In the genomic region with DNA sequence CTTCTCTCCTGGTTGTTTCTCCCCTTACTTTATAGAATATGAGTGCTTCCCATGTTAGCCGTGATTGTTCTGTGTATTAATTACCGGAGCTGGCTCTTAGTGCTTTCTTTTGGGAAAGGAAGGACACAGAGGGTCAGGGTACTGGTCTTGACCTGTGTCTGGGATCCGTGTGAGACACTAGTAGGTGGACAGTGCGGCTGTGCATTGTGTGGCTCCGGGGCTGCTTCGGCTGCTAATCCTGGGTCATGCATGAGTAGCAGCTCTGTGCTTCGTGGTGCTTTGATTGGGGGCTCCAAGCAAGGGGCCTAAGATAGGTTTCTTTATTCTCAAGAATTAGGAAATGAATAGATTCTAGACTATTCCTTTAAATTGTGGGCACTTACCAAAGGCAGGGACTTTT, we compare ENCODE assay signal across 16 mouse cellular contexts.
A peak's percentile ranks its signal among the peaks of the same experiment; 100 is the strongest.
DNase-seq lines count a peak whose midpoint lies in the region; ATAC-seq lines count a peak whose summit lies in the region.
"Had no signal": no experiment of that assay in that cellular context is flagged by ENCODE, and none has a peak within 500 bp of the region (broad histone marks: within the 10 kb centered on the region; RNA-seq: fewer than 3 reads in every experiment).

No protein-coding gene starts in this region.

- H3K9me3 ChIP-seq in forebrain, embryonic 12.5 days: no peaks in the 10 kb centered on the region
- H3K9me3 ChIP-seq in forebrain, embryonic 16.5 days (ENCODE audit: control insufficient read depth, low read length): no peaks in the 10 kb centered on the region
- H3K9me3 ChIP-seq in liver, embryonic 12.5 days (replicated peaks): no peaks in the 10 kb centered on the region
- H3K9me3 ChIP-seq in liver, embryonic 11.5 days (ENCODE audit: control insufficient read depth, low read length): no peaks in the 10 kb centered on the region
- H3K9me3 ChIP-seq in midbrain, embryonic 11.5 days (ENCODE audit: control insufficient read depth, low read length): no peaks in the 10 kb centered on the region
- H3K9me3 ChIP-seq in neural tube, embryonic 15.5 days (replicated peaks): no peaks in the 10 kb centered on the region
- H3K9me3 ChIP-seq: lung, embryonic 15.5 days; stomach, embryonic 15.5 days had no signal

- no peak overlapping the region for H3K4me3 ChIP-seq in forebrain, embryonic 12.5 days (replicated peaks)
- no peak overlapping the region for H3K4me3 ChIP-seq in forebrain, embryonic 16.5 days (replicated peaks; ENCODE audit: low read length)
- no peak overlapping the region for H3K4me3 ChIP-seq in liver, embryonic 12.5 days
- no peak overlapping the region for H3K4me3 ChIP-seq in liver, embryonic 11.5 days (ENCODE audit: low read depth, low read length)
- no peak overlapping the region for H3K4me3 ChIP-seq in midbrain, embryonic 11.5 days (ENCODE audit: low read depth, low read length)
- H3K4me3 ChIP-seq in neural tube, embryonic 15.5 days (replicated peaks): no peak overlapping the region
- H3K4me3 ChIP-seq: lung, embryonic 15.5 days; stomach, embryonic 15.5 days had no signal

- 21% methylated on average over 7 of the region's 7 CpGs for WGBS in forebrain, embryonic 12.5 days
- WGBS in forebrain, embryonic 16.5 days: 32% methylated on average over 7 of the region's 7 CpGs
- WGBS in liver, embryonic 12.5 days (ENCODE audit: insufficient replicate concordance): 87% methylated on average over 7 of the region's 7 CpGs
- WGBS in liver, embryonic 11.5 days: 84% methylated on average over 7 of the region's 7 CpGs
- 20% methylated on average over 7 of the region's 7 CpGs for WGBS in midbrain, embryonic 11.5 days
- 48% methylated on average over 7 of the region's 7 CpGs for WGBS in neural tube, embryonic 15.5 days

- peaks cover 63% of the 10 kb centered on the region for H3K4me1 ChIP-seq in forebrain, embryonic 12.5 days
- H3K4me1 ChIP-seq in forebrain, embryonic 16.5 days (replicated peaks; ENCODE audit: control insufficient read depth, insufficient read depth, low read length): peaks cover 30% of the 10 kb centered on the region
- H3K4me1 ChIP-seq in liver, embryonic 12.5 days: peaks cover 96% of the 10 kb centered on the region
- peaks cover 70% of the 10 kb centered on the region for H3K4me1 ChIP-seq in liver, embryonic 11.5 days (replicated peaks; ENCODE audit: control insufficient read depth, insufficient read depth, low read length)
- H3K4me1 ChIP-seq in midbrain, embryonic 11.5 days (ENCODE audit: control insufficient read depth, insufficient read depth, low read length): peaks cover 25% of the 10 kb centered on the region
- peaks cover 50% of the 10 kb centered on the region for H3K4me1 ChIP-seq in neural tube, embryonic 15.5 days

- H3K36me3 ChIP-seq in forebrain, embryonic 12.5 days (replicated peaks): no peaks in the 10 kb centered on the region
- no peaks in the 10 kb centered on the region for H3K36me3 ChIP-seq in forebrain, embryonic 16.5 days (ENCODE audit: control insufficient read depth, insufficient read depth)
- no peaks in the 10 kb centered on the region for H3K36me3 ChIP-seq in liver, embryonic 12.5 days
- no peaks in the 10 kb centered on the region for H3K36me3 ChIP-seq in liver, embryonic 11.5 days (ENCODE audit: control insufficient read depth, insufficient read depth, low read length)
- no peaks in the 10 kb centered on the region for H3K36me3 ChIP-seq in midbrain, embryonic 11.5 days (ENCODE audit: control insufficient read depth, insufficient read depth, low read length)
- no peaks in the 10 kb centered on the region for H3K36me3 ChIP-seq in neural tube, embryonic 15.5 days
- H3K36me3 ChIP-seq: lung, embryonic 15.5 days; stomach, embryonic 15.5 days had no signal

- H3K27ac ChIP-seq in forebrain, embryonic 12.5 days: peak overlapping the region; percentile 71
- no peak overlapping the region for H3K27ac ChIP-seq in forebrain, embryonic 16.5 days (ENCODE audit: low read length)
- H3K27ac ChIP-seq in liver, embryonic 12.5 days: 0 out of 2 replicates have a peak overlapping the region, but pooled peaks have one; percentile 8
- no peak overlapping the region for H3K27ac ChIP-seq in liver, embryonic 11.5 days (ENCODE audit: low read depth, low read length)
- peak overlapping the region; percentile 41; the same call in 1 of the 2 replicates for H3K27ac ChIP-seq in midbrain, embryonic 11.5 days (ENCODE audit: low read depth, low read length)
- H3K27ac ChIP-seq in neural tube, embryonic 15.5 days (replicated peaks): peak overlapping the region; percentile 51
- H3K27ac ChIP-seq: lung, embryonic 15.5 days; stomach, embryonic 15.5 days had no signal

- H3K27me3 ChIP-seq in forebrain, embryonic 12.5 days: no peaks in the 10 kb centered on the region
- no peaks in the 10 kb centered on the region for H3K27me3 ChIP-seq in forebrain, embryonic 16.5 days (replicated peaks; ENCODE audit: control insufficient read depth, insufficient read depth, low read length)
- H3K27me3 ChIP-seq in liver, embryonic 12.5 days (replicated peaks): no peaks in the 10 kb centered on the region
- H3K27me3 ChIP-seq in liver, embryonic 11.5 days (replicated peaks; ENCODE audit: control insufficient read depth, insufficient read depth, low read length): no peaks in the 10 kb centered on the region
- H3K27me3 ChIP-seq in midbrain, embryonic 11.5 days (ENCODE audit: control insufficient read depth, insufficient read depth, low read length): no peaks in the 10 kb centered on the region
- H3K27me3 ChIP-seq in neural tube, embryonic 15.5 days (replicated peaks): no peaks in the 10 kb centered on the region
- H3K27me3 ChIP-seq: lung, embryonic 15.5 days; stomach, embryonic 15.5 days had no signal

- H3K4me2 ChIP-seq in forebrain, embryonic 12.5 days: no peak overlapping the region
- H3K4me2 ChIP-seq in forebrain, embryonic 16.5 days (ENCODE audit: low read length): no peak overlapping the region
- no peak overlapping the region for H3K4me2 ChIP-seq in liver, embryonic 12.5 days
- H3K4me2 ChIP-seq in liver, embryonic 11.5 days: no peak overlapping the region
- no peak overlapping the region for H3K4me2 ChIP-seq in midbrain, embryonic 11.5 days
- no peak overlapping the region for H3K4me2 ChIP-seq in neural tube, embryonic 15.5 days
- H3K4me2 ChIP-seq: lung, embryonic 15.5 days; stomach, embryonic 15.5 days had no signal

- no peak overlapping the region for H3K9ac ChIP-seq in forebrain, embryonic 12.5 days
- no peak overlapping the region; the same call in 1 of the 2 replicates for H3K9ac ChIP-seq in forebrain, embryonic 16.5 days (replicated peaks; ENCODE audit: low read depth, low read length)
- H3K9ac ChIP-seq in liver, embryonic 12.5 days: no peak overlapping the region
- no peak overlapping the region for H3K9ac ChIP-seq in liver, embryonic 11.5 days (ENCODE audit: low read depth, low read length)
- no peak overlapping the region for H3K9ac ChIP-seq in midbrain, embryonic 11.5 days (ENCODE audit: low read length)
- no peak overlapping the region for H3K9ac ChIP-seq in neural tube, embryonic 15.5 days (replicated peaks)
- H3K9ac ChIP-seq: lung, embryonic 15.5 days; stomach, embryonic 15.5 days had no signal

- no peak for ATAC-seq in forebrain, embryonic 12.5 days (ENCODE audit: low FRiP score)
- ATAC-seq in forebrain, embryonic 16.5 days: no peak
- no peak for ATAC-seq in liver, embryonic 12.5 days
- ATAC-seq in liver, embryonic 11.5 days (replicated peaks; ENCODE audit: low FRiP score): no peak
- peak; percentile 62; the same call in 1 of the 2 replicates for ATAC-seq in midbrain, embryonic 11.5 days (ENCODE audit: low FRiP score)
- ATAC-seq in neural tube, embryonic 15.5 days (ENCODE audit: low FRiP score): no peak
- ATAC-seq in erythroblast, adult 5-6 weeks (replicated peaks; ENCODE audit: low FRiP score, poor library complexity, severe bottlenecking): no peak

- no peak for DNase-seq in liver, embryonic 11.5 days (ENCODE audit: low spot score)
- DNase-seq in midbrain, embryonic 11.5 days (ENCODE audit: low spot score, missing footprints): peak; percentile 85
- no peak for DNase-seq in thymus, postnatal 10 days (ENCODE audit: low spot score in 2 of 2)
- DNase-seq: adrenal gland, postnatal 25 days; cerebellum, adult 9-11 months; kidney, adult 11 months; kidney, postnatal 4 days; retina, postnatal 1 day; thymus, postnatal 14 days had no signal

Comparison
In these comparisons a context has a peak if more than half of its experiments do, and no peak if none do; other contexts are left out.
1. H3K27ac ChIP-seq: peak in forebrain, embryonic 12.5 days (single experiment), liver, embryonic 12.5 days (single experiment), midbrain, embryonic 11.5 days (single experiment) and neural tube, embryonic 15.5 days (single experiment); none in forebrain, embryonic 16.5 days (single experiment) and liver, embryonic 11.5 days (single experiment).